8 mouse cellular contexts compared by ENCODE assay signal in the genomic region with DNA sequence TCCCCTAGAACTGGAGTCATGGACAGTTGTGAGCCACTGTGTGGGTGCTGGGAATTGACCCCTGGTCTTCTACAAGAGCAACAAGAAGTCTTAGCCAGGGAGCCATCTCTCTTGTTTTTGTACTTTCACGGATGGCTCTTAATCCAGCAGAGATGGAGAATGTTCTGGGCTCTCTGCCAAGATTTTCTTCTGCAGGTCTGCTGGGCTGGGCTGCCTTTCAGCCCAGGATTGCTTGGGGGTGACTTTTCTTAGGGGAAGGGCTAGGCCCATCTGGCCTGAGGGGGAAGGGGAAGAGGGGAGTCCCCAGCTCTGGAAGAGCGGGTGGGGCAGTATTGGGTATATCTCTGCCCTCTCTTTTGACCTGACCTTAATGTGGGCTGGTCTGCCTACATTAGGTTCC. TPM values are rescaled to one million over a fixed set of nuclear protein-coding genes. Genes with fewer than 3 reads are reported as not detected.
DNase-seq lines count a peak whose midpoint lies in the region; ATAC-seq and TF ChIP-seq lines count a peak whose summit lies in the region.

No protein-coding gene starts in this region.

- no peaks in the 10 kb centered on the region for H3K27me3 ChIP-seq in lung, embryonic 14.5 days (ENCODE audit: insufficient read depth, low read length)
- no peaks in the 10 kb centered on the region for H3K27me3 ChIP-seq in forebrain, embryonic 15.5 days
- no peaks in the 10 kb centered on the region for H3K27me3 ChIP-seq in stomach, embryonic 14.5 days (ENCODE audit: control insufficient read depth, insufficient read depth, low read length)

- H3K4me2 ChIP-seq in lung, embryonic 14.5 days, result no peak overlapping the region
- no peak overlapping the region for H3K4me2 ChIP-seq in forebrain, embryonic 15.5 days (replicated peaks)
- no peak overlapping the region for H3K4me2 ChIP-seq in stomach, embryonic 14.5 days (replicated peaks; ENCODE audit: low read depth, low read length)

- H3K9ac ChIP-seq in lung, embryonic 14.5 days, result no peak overlapping the region
- H3K9ac ChIP-seq in forebrain, embryonic 15.5 days (replicated peaks), result no peak overlapping the region
- H3K9ac ChIP-seq in stomach, embryonic 14.5 days (replicated peaks; ENCODE audit: low read depth, low read length), result no peak overlapping the region

- no peaks in the 10 kb centered on the region for H3K9me3 ChIP-seq in lung, embryonic 14.5 days (ENCODE audit: low read depth, low read length)
- no peaks in the 10 kb centered on the region for H3K9me3 ChIP-seq in forebrain, embryonic 15.5 days
- H3K9me3 ChIP-seq in stomach, embryonic 14.5 days (ENCODE audit: control insufficient read depth, low read depth, low read length), result no peaks in the 10 kb centered on the region

- H3K27ac ChIP-seq in lung, embryonic 14.5 days (ENCODE audit: low read depth), result peak overlapping the region; percentile 26; the same call in 1 of the 2 replicates
- H3K27ac ChIP-seq in forebrain, embryonic 15.5 days (replicated peaks), result peak overlapping the region; percentile 48
- peak overlapping the region; percentile 59; the same call in 1 of the 2 replicates for H3K27ac ChIP-seq in stomach, embryonic 14.5 days (ENCODE audit: low read length)

- H3K4me3 ChIP-seq in lung, embryonic 14.5 days (ENCODE audit: low read depth, low read length), result no peak overlapping the region
- no peak overlapping the region for H3K4me3 ChIP-seq in lung, adult 2 months (replicated peaks; ENCODE audit: extremely low read depth, low read depth, low read length)
- no peak overlapping the region for H3K4me3 ChIP-seq in forebrain, embryonic 15.5 days
- no peak overlapping the region for H3K4me3 ChIP-seq in stomach, embryonic 14.5 days (ENCODE audit: low read depth, low read length)

- 0 out of 2 replicates have a peak, but pooled peaks cover 15% of the 10 kb centered on the region for H3K4me1 ChIP-seq in lung, embryonic 14.5 days (ENCODE audit: insufficient read depth)
- H3K4me1 ChIP-seq in lung, adult 2 months (ENCODE audit: control insufficient read depth, insufficient read depth, low read length), result no peaks in the 10 kb centered on the region; the same call in none of the 2 replicates
- H3K4me1 ChIP-seq in forebrain, embryonic 15.5 days, result peaks cover 18% of the 10 kb centered on the region
- H3K4me1 ChIP-seq in stomach, embryonic 14.5 days (ENCODE audit: control insufficient read depth, insufficient read depth, low read length), result peaks cover 33% of the 10 kb centered on the region

- TF ChIP-seq CTCF in lung, embryonic 14.5 days (IDR thresholded peaks at IDR 0.05; ENCODE audit: low read depth), result no peak
- TF ChIP-seq CTCF in lung, adult 2 months (IDR thresholded peaks at IDR 0.05; ENCODE audit: insufficient read depth, low read length), result no peak

- WGBS in lung, embryonic 14.5 days, result 20% methylated on average over 2 of the region's 2 CpGs
- WGBS in lung, adult 2 months, result 24% methylated on average over 2 of the region's 2 CpGs
- WGBS in forebrain, embryonic 15.5 days, result 12% methylated on average over 2 of the region's 2 CpGs
- WGBS in stomach, embryonic 14.5 days, result 28% methylated on average over 2 of the region's 2 CpGs

- DNase-seq in adrenal gland, adult 2 months, result peak; percentile 47
- no peak for DNase-seq in adrenal gland, postnatal 4 days (ENCODE audit: low spot score in 2 of 2)
- peak; percentile 91 for DNase-seq in lung, embryonic 14.5 days
- no peak for DNase-seq in lung, adult 2 months
- DNase-seq in kidney, postnatal 10 days, result peak; percentile 71
- no peak for DNase-seq in thymus, adult 18-20 months

- no peak for TF ChIP-seq POLR2A in lung, adult 2 months (IDR thresholded peaks at IDR 0.05; ENCODE audit: borderline replicate concordance, extremely low read depth, low read depth, low read length)

- peak; percentile 58 for ATAC-seq in lung, embryonic 14.5 days (ENCODE audit: insufficient read depth)
- no peak for ATAC-seq in forebrain, embryonic 15.5 days (replicated peaks)
- peak; percentile 55; the same call in 1 of the 2 replicates for ATAC-seq in stomach, embryonic 14.5 days (ENCODE audit: insufficient number of reproducible peaks, insufficient read depth, low FRiP score, low read depth)

- peaks cover 12% of the 10 kb centered on the region for H3K36me3 ChIP-seq in lung, embryonic 14.5 days (ENCODE audit: insufficient read depth)
- H3K36me3 ChIP-seq in forebrain, embryonic 15.5 days, result peaks cover 12% of the 10 kb centered on the region
- peaks cover 9% of the 10 kb centered on the region; the same call in 1 of the 2 replicates for H3K36me3 ChIP-seq in stomach, embryonic 14.5 days (ENCODE audit: control insufficient read depth, insufficient read depth, low read length)

RNA-seq across cellular contexts. Expression of gene Vdac1, which starts 9.9 kb away (rescaled TPM):
- total RNA-seq in adrenal gland, adult 2 months (2021), result 100 to 1,000 TPM; 353 to 458 TPM
- polyA plus RNA-seq in adrenal gland, adult 2 months (2012; rRNA removed), result 52.6 and 60.1 TPM in 2 replicates
- total RNA-seq in adrenal gland, postnatal 4 days (2021), result 100 to 1,000 TPM; 323 to 340 TPM
- polyA plus RNA-seq in lung, embryonic 14.5 days (2014; fragmentation: Nextera tagmentation; extraction: Ambion mirVana), result 219 TPM in 2 replicates
- polyA plus RNA-seq in lung, adult 2 months (2012; rRNA removed), result 34.1 and 65.1 TPM in 2 replicates
- polyA plus RNA-seq in forebrain, embryonic 15.5 days (2015; fragmentation: Nextera tagmentation; extraction: Ambion mirVana), result 272 and 293 TPM in 2 replicates
- 202 and 210 TPM in 2 replicates for polyA plus RNA-seq in stomach, embryonic 14.5 days (2014; fragmentation: Nextera tagmentation; extraction: Ambion mirVana)

RNA-seq across cellular contexts. Expression of gene 9530068E07Rik, which starts 25.7 kb away (rescaled TPM):
- total RNA-seq in adrenal gland, adult 2 months (2021), result 100 to 1,000 TPM; 142 to 144 TPM
- 241 and 242 TPM in 2 replicates for polyA plus RNA-seq in adrenal gland, adult 2 months (2012; rRNA removed)
- total RNA-seq in adrenal gland, postnatal 4 days (2021), result 100 to 1,000 TPM; 181 to 192 TPM
- 235 and 242 TPM in 2 replicates for polyA plus RNA-seq in lung, embryonic 14.5 days (2014; fragmentation: Nextera tagmentation; extraction: Ambion mirVana)
- 160 and 194 TPM in 2 replicates for polyA plus RNA-seq in lung, adult 2 months (2012; rRNA removed)
- 112 and 118 TPM in 2 replicates for polyA plus RNA-seq in forebrain, embryonic 15.5 days (2015; fragmentation: Nextera tagmentation; extraction: Ambion mirVana)
- 212 and 229 TPM in 2 replicates for polyA plus RNA-seq in stomach, embryonic 14.5 days (2014; fragmentation: Nextera tagmentation; extraction: Ambion mirVana)

Comparison
In these comparisons a context has a peak if more than half of its experiments do, and no peak if none do; other contexts are left out.
1. DNase-seq: peak in adrenal gland, adult 2 months (single experiment), lung, embryonic 14.5 days (single experiment) and kidney, postnatal 10 days (single experiment); none in adrenal gland, postnatal 4 days (0 of 2), lung, adult 2 months (single experiment) and thymus, adult 18-20 months (0 of 2).
2. Peak in every context shown above with its lines, with median percentiles within 50 percentile points of each other: H3K27ac ChIP-seq.